Mouse (Mus musculus): Measurements from ENCODE around the gene Glt6d1. TPM values are rescaled to one million over a fixed set of nuclear protein-coding genes. Genes with fewer than 3 reads are reported as not detected.
A peak's percentile ranks its signal among the peaks of the same experiment; 100 is the strongest.

The Glt6d1 gene
- total and polyA plus RNA-seq, 3 experiments, result not detected

GRCm38 (mm10) chr2:25822806-25823205 lies 7.2 kb upstream of the Glt6d1 start, which contains the start of gene Lcn9:
TSS of gene Lcn9 (plus strand) at chr2:25823153.
- TF ChIP-seq UBTF (IDR thresholded peaks at IDR 0.05; ENCODE audit: borderline replicate concordance, insufficient read depth, low read depth, low read length) (no peak), GATA1 (IDR thresholded peaks at IDR 0.05; ENCODE audit: low read depth, low read length) (no peak), EP300 (IDR thresholded peaks at IDR 0.05; ENCODE audit: low read depth in 1 of 2, low read length in 2 of 2) (no peak), USF1 (IDR thresholded peaks at IDR 0.05; ENCODE audit: low read depth, low read length) (no peak), E2F4 (IDR thresholded peaks at IDR 0.05; ENCODE audit: borderline replicate concordance, low read depth, low read length) (no peak), MAZ (IDR thresholded peaks at IDR 0.05; ENCODE audit: low read depth, low read length) (no peak), CHD2 (IDR thresholded peaks at IDR 0.05; ENCODE audit: low read length) (no peak), CHD1 (IDR thresholded peaks at IDR 0.05; ENCODE audit: low read depth, low read length) (no peak), SIN3A (IDR thresholded peaks at IDR 0.05; ENCODE audit: low read length) (no peak), MXI1 (IDR thresholded peaks at IDR 0.05; ENCODE audit: low read depth, low read length) (no peak), KAT2A (conservative IDR thresholded peaks at IDR 0.05; ENCODE audit: low read depth, low read length) (no peak), USF2 (IDR thresholded peaks at IDR 0.05; ENCODE audit: borderline replicate concordance in 1 of 2, insufficient read depth in 1 of 2, low read depth in 1 of 2, low read length in 2 of 2) (no peak), RAD21 (IDR thresholded peaks at IDR 0.05; ENCODE audit: low read depth, low read length) (no peak), MYC (IDR thresholded peaks at IDR 0.05; ENCODE audit: low read depth, low read length) (no peak), HCFC1 (IDR thresholded peaks at IDR 0.05; ENCODE audit: low read depth, low read length) (no peak), TCF12 (IDR thresholded peaks at IDR 0.05; ENCODE audit: low read depth, low read length) (no peak), RCOR1 (IDR thresholded peaks at IDR 0.05; ENCODE audit: low read depth, low read length) (no peak), ZKSCAN1 (IDR thresholded peaks at IDR 0.05; ENCODE audit: low read depth, low read length) (no peak)
- Histone ChIP-seq H3K4me1 (ENCODE audit: control insufficient read depth in 1 of 2, insufficient read depth in 2 of 2, low read length in 2 of 2) (no peaks in the 10 kb centered on the region), H3K4me3 (ENCODE audit: control insufficient read depth in 1 of 2, insufficient read depth in 1 of 2, low read depth in 2 of 2, low read length in 2 of 2) (no peak within 1 kb of the TSS), H3K36me3 (ENCODE audit: control insufficient read depth in 1 of 2, insufficient read depth in 2 of 2, low read length in 2 of 2) (no peaks in the 10 kb centered on the region), H3K27ac (ENCODE audit: control insufficient read depth, low read depth, low read length) (no peak within 1 kb of the TSS), H3K27me3 (ENCODE audit: control insufficient read depth in 1 of 2, insufficient read depth in 2 of 2, low read length in 2 of 2) (peaks cover 0 to 3% of the 10 kb centered on the region in 2 experiments; a peak in 2 of 4 replicates), H3K9me3 (replicated peaks; ENCODE audit: insufficient read depth, low read length) (no peaks in the 10 kb centered on the region), H3K9ac (ENCODE audit: control insufficient read depth, low read depth, low read length, poor library complexity, severe bottlenecking) (no peak within 1 kb of the TSS), H3K79me2 (ENCODE audit: control insufficient read depth, insufficient read depth, low read length, poor library complexity) (no peaks in the 10 kb centered on the region)
- DNase-seq (ENCODE audit: low read depth, low spot score), result no peak

- Histone ChIP-seq H3K27me3 (ENCODE audit: control insufficient read depth in 1 of 2, insufficient read depth in 2 of 2, low read length in 2 of 2) (peaks cover 0 to 3% of the 10 kb centered on the region in 2 experiments; a peak in 2 of 4 replicates), H3K9me3 (replicated peaks; ENCODE audit: insufficient read depth, low read length) (no peaks in the 10 kb centered on the region), H3K9ac (ENCODE audit: control insufficient read depth, low read depth, low read length, poor library complexity, severe bottlenecking) (no peak overlapping the region), H3K4me1 (ENCODE audit: control insufficient read depth in 1 of 2, insufficient read depth in 2 of 2, low read length in 2 of 2) (no peaks in the 10 kb centered on the region), H3K4me3 (ENCODE audit: control insufficient read depth in 1 of 2, insufficient read depth in 1 of 2, low read depth in 2 of 2, low read length in 2 of 2) (no peak overlapping the region), H3K79me2 (ENCODE audit: control insufficient read depth, insufficient read depth, low read length, poor library complexity) (no peaks in the 10 kb centered on the region), H3K36me3 (ENCODE audit: control insufficient read depth in 1 of 2, insufficient read depth in 2 of 2, low read length in 2 of 2) (no peaks in the 10 kb centered on the region), H3K27ac (ENCODE audit: control insufficient read depth, low read depth, low read length) (no peak overlapping the region)
- peak; percentile 18 for DNase-seq (ENCODE audit: low read depth, low spot score)
- TF ChIP-seq MYC (IDR thresholded peaks at IDR 0.05; ENCODE audit: low read depth, low read length) (no peak), ELF1 (IDR thresholded peaks at IDR 0.05; ENCODE audit: low read depth, low read length) (no peak), RCOR1 (IDR thresholded peaks at IDR 0.05; ENCODE audit: low read depth, low read length) (no peak), NRF1 (IDR thresholded peaks at IDR 0.05; ENCODE audit: insufficient read depth, low read depth, low read length, poor library complexity, severe bottlenecking) (no peak), ZMIZ1 (IDR thresholded peaks at IDR 0.05; ENCODE audit: low read depth, low read length) (no peak), SMC3 (IDR thresholded peaks at IDR 0.05; ENCODE audit: low read depth, low read length) (peak; percentile 21; the same call in 1 of the 2 replicates), CTCF (IDR thresholded peaks at IDR 0.05 in 2 of 3, conservative IDR thresholded peaks at IDR 0.05 in 1 of 3; ENCODE audit: control insufficient read depth in 1 of 3, insufficient read depth in 1 of 3, low read depth in 2 of 3, low read length in 3 of 3, poor library complexity in 1 of 3, severe bottlenecking in 1 of 3) (peak; percentile 40 to 50 (median 50)), RAD21 (IDR thresholded peaks at IDR 0.05; ENCODE audit: low read depth, low read length) (peak; percentile 4)
Measured at GRCm38 (mm10) chr2:25813364-25813763, 2.3 kb downstream of the Glt6d1 start.

All from MEL (cell line).